Mouse (Mus musculus) cerebellum, adult 2 months (tissue): ENCODE measurements around the gene Cntnap4.

Experiments used
- CTCF ChIP-seq: fragments of 200-500 bp; IDR thresholded peaks from 2 replicates; pipeline ENCODE4 v1.5.1; 2011; ENCODE audit warnings: low read depth, mild to moderate bottlenecking, control low read depth, low read length, moderate library complexity, borderline replicate concordance; ENCODE audit not compliant: insufficient read depth
- POLR2A ChIP-seq: fragments of 200-500 bp; IDR thresholded peaks from 2 replicates; pipeline ENCODE4 v1.6.1; 2011; ENCODE audit warnings: low read length, control low read depth, borderline replicate concordance; ENCODE audit not compliant: insufficient read depth

DNA sequence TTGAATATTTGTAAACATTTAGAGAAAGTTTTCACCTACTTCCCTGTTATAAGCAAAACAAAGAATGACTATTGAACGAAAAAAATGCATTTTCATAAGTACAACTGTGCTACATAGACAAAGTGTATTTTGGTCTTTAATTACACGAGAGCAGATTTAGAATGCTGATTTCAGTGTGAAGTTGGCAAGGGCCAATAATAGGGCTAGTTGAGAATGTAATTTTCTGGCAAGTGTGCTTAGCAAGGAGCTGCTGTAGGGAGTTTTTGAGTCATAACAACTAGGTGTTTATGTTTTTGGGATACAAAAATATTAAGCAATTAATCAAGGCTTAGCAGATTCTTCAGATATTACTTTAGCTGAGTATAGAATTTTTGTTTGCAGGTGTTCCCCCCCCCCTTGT, 271.2 kb downstream of the Cntnap4 start:
- no peak for TF ChIP-seq CTCF
- no peak for TF ChIP-seq POLR2A
